Mouse (Mus musculus) lung, postnatal 36 days (tissue): ENCODE measurements around the gene A930018P22Rik.
"Not testable (repeated sequence)": the region's sequence is repeated elsewhere in the genome, so short reads cannot be mapped to it uniquely, and the experiment has no call there.

ENCODE experiments used
- DNase-seq: peaks from one replicate; pipeline ENCODE4 v3.0.0; 2022; ENCODE audit warnings: mixed read lengths

A930018P22Rik gene

DNA sequence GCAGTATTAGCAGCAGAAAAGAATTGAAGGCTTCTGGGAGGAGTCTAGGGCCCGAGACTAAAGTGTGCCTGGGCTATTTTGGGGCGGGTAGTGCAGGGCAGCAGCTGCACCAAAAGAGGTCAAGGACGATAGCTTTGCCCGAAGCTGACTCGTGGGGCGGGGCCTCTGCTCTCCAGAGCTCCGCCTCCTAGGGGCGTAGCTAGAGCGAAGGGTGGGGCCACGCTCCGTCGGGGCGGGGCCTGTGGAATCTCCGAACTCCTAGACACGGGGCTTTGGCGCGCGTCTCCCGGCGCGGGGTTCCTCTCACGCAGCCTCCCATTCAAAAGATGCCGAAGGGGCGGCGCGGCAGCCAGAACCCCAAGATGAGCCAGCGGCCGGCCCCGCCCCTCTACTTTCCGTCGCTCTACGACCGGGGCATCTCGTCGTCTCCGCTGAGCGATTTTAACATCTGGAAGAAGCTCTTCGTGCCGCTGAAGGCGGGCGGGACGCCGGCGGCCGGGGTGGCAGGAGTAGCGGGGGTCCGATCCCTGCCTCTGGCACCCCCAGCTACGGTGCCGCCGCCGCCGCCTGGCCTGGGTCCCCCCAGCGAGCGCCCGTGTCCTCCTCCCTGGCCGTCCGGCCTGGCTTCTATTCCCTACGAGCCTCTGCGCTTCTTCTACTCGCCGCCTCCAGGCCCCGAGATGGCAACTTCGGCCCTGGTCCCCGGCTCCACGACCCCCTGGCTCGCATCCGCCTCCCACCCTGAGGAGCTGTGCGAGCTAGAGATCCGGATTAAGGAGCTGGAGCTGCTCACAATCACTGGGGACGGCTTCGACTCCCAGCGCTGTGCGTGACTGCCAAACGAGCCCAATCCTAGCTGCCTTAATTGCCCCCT is at the start of gene A930018P22Rik:
A930018P22Rik (plus strand) TSS at position 265 of the 874 bp plus-strand sequence.
- peak; percentile 94 for DNase-seq

DNA sequence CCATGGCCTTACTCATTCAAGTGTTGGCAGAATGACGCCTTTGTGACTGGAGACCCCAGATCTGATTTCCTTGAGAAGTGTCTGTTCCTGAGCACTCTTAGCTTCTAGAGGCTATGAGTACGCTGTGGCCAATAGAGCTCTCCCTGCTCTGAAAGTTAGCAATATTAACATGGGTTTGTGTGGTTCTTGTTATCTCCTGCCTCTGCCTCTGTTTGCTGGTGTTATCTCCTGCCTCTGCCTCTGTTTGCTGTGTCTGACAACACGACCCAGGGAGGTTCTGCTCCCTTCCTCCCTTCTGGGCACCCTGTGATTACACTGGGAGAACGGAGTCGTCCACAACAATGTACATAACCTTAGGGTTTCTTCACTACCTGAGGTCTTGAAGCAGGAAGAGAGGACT is 44.3 kb upstream of the A930018P22Rik start:
- not testable (repeated sequence) for DNase-seq

DNA sequence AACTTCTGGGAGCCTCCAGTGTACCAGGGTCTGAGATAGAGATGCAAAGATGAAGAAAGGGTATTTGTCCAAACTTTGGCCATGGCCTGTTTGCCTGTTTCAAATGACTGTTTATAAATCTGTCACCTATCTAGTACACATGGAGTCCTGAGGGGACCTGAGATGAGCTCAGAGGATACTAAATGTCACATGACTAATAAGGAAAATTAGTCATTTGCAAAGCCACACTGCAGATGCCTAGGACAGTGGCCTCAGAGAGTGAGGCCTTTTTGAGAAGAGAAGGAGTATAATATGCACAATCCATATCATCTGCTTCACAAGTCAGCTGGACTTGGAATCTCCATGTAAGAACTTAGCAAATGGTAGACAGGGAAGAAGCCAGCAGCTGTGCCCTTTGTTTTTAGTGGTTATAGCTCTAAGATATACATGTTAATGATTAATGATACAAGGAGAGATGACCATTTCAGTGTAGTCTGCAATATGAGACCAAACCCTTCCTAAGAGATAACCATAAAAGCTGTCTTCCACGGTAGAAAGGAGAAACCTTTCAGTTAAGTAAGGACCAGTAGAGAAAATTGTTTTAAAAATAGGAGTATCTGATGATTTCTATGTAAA is 41.0 kb upstream of the A930018P22Rik start:
- DNase-seq: not testable (repeated sequence)

DNA sequence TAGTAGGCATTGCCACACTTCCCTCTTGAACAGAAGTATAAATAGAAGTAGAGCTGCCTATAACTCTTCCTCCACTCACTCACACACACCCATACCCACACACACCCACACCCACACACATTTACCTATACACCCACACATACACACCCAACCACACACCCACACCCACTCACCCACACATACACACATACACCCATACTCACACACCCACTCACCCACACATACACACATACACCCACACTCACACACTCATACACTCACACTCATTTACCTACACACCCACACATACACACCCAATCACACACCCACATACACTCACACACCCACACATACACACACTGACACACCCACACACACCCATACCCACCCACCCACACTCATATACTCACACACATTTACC is 40.1 kb upstream of the A930018P22Rik start:
- no peak for DNase-seq

DNA sequence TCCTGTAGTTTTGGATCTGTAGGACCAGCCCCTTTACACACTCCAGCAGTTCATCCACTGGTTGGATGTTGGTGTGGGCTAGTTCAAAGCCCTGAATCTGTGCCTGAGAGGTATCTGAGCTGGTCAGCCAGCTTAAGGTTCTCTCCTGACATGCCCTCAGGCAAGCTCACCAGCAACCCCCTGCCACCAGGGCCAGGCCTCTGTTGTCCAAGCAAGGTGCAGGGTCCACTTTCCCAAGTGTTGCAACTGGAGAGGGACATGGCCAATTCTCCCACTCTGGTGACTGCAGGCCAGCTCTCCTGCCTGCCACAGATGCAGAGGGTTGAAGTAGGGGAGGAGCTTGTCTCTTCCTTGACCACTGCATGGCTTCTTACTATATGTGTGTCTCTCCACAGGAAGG is 38.5 kb upstream of the A930018P22Rik start:
- not testable (repeated sequence) for DNase-seq

DNA sequence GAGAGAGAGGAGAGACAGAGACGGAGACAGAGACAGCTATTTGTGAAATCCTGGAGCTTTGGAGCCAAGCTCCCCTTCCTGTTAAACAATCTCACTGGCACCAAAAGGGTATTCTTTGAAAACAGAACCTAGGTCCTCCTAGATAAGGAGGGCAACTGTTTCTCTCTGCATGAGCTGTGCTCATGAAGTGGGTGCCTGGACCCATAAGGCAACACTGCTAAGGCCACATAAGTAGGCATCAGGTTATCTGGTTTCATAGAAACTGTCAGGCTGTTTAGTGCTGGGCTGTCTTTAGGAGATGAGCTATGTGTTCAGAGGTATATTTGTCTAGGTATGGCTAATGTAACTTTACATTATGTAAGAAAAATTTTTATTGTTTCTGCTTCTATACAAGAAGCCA is 35.0 kb upstream of the A930018P22Rik start:
- not testable (repeated sequence) for DNase-seq

DNA sequence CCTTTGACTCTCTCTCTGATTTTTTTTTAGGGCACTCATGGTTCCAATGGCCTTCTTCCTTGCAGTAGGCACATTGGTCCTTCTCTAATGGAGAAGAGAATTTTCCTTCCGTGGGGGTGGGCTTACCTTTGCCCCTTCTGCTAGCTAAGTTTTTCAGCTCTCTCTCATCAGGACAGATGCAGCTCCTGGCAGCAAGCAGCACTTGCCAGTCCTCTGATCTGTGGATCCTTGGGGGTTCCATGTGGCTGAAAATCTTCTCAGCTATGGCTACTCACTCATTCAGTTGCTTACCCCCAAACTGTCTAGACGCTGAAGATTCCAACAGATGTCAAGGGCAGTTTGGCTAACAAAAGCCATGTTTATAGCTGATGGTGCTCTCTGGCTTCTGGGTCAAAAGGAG is 29.3 kb upstream of the A930018P22Rik start:
- DNase-seq: no peak

DNA sequence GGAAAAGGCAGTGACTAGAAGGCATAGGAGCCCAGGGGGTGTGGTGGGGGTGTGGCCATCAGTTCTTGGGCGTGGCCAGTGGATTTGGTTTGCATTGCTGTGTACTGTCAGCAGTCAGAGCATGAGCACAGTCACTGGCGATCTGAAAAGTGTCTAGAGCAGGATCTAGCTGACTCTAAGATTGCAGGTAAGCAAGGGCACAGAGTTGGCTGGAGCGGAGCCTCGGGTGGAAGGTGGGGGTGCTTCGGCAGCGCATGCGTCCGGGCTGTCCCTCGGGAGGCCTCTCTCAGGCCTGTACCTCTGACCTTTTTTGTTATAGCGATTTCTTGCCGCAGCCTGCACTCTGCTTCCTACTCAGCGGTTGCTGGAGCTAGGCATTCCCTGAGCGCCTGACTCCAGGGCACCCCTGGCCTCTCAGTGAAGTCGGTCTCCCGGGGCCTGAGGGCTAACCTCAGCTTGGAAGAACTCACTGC is 26.8 kb upstream of the A930018P22Rik start, which contains the start of gene Cd59a:
Cd59a (plus strand) TSS at position 61 of the 473 bp plus-strand sequence.
- peak; percentile 92 for DNase-seq

DNA sequence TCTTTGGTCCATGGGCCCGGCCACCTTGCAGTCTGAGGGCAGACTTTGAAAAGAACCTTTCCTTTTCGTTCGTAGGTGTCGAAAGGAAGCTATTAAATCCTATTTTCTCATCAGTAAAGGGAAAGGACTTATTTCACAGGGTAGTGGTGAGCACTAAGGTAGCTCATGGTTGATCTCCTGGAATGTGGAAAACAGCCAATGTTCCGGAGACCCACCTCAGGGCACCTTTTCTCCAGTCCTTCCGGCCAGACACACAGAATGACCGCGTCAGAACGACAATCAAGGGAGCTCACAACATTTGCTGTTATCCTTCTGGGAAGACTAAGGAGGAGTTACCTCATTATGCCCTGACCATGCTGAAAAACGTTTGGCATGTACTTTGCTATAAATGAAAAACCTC is 26.3 kb upstream of the A930018P22Rik start:
- DNase-seq: no peak

DNA sequence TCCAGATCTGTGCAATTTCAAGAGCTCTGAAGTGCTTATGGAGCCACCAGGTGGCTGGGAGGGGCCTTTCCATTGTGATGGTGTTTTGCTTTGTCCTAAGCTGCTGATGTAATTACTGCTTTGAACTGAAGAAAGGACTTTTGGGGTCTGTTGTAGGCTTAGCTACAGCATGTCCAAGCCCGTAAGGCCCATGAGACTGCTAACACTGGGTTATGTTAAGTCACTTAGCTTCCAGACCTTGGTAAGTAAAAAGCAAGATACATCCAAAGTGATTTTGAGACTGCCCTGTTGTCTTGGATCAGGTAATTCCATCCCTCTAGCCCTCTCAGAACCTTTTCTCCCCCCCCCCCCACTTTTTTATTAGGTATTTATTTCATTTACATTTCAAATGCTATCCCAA is 25.8 kb upstream of the A930018P22Rik start:
- not testable (repeated sequence) for DNase-seq

DNA sequence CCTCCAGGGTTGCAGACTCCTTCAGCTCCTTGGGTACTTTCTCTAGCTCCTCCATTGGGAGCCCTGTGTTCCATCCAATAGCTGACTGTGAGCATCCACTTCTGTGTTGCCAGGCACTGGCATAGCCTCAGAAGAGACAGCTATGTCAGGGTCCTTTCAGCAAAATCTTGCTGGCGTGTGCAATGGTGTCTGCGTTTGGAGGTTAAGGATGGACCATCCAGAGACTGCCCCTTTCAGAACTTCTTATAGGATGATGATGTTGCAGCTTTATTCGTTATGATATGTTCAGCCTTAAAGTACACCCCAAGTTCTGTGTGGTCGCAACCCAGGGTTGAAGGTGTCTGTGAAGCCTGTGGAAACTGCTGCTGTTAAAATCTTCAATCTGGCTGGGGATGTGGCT is 25.2 kb upstream of the A930018P22Rik start:
- DNase-seq: not testable (repeated sequence)

DNA sequence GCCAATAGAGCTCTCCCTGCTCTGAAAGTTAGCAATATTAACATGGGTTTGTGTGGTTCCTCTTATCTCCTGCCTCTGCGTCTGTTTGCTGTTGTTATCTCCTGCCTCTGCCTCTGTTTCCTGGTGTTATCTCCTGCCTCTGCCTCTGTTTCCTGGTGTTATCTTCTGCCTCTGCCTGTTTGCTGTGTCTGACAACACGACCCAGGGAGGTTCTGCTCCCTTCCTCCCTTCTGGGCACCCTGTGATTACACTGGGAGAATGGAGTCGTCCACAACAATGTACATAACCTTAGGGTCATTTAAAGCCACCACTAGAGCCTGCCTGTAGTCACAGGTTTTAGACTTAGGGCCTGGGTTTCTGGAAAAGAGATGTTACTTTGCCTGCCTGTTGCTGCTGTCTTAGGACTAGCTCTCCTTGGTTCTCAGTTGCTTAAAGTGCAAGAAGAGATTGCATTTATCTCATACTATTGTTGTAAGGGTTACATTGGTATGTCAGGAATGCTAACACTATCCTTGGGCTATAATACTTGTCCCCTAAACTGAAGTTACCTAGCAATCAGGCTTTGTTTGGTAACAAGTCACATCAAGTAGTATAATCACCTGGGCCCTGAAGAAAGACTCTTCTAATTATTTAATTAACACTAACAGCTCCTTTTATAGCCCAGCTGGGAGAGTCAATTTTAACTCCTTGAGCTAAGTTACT is 23.9 kb upstream of the A930018P22Rik start:
- DNase-seq: no peak

DNA sequence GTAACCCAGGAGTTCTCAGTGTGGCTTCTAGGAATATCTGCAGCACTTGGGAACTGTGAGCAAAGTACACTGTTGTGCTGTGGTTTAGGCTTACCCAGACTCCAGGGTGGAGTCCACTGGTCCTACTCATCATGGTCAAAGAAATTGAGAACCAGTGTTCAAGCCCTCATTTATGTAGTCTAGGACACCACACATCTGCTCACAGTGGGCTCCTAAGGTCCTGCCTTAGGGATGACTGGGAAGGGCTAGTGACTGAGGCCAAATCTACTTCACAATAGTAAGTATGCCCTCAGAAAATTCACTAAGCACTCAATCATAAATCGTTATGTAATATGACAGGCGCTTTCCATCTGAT is 23.4 kb upstream of the A930018P22Rik start:
- DNase-seq: no peak

DNA sequence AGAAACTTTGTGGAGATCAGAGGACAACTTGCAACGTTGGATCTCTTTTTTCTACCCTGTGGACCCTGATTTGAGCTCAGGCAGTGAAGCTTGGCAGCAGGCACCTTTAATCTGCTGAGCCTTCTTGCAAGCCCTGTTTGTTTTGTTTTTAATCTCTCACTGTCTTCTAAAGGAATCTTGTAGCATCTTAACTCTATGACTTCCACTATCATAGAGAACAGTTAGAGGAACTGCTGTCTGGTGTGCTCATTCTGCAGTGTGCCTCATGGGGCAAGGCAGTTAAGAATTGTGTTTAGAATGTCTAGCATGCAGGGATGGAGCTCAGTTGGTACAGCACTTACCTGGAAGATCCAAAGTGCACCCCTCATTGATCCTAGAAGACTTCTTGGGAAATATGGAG is 22.6 kb upstream of the A930018P22Rik start:
- DNase-seq: no peak

DNA sequence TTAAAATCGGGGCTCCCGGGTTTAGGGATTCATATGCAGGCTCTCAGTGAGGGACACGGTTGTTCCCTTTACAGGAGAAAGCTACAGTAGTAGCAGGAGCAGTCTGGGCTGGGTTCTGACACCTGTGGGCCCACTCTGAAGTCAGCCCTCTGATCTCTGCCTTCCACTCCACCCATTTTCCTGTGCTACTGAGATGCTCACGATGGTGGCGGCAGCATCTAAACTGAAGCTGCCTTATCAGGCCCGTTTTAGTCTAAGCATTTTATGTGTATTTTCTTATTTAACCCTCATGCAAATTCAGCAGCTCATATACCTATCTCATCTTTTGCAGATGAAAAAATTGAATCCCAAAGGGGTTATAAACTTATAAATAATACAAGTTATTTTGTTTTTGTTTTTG is 17.8 kb upstream of the A930018P22Rik start:
- DNase-seq: no peak

DNA sequence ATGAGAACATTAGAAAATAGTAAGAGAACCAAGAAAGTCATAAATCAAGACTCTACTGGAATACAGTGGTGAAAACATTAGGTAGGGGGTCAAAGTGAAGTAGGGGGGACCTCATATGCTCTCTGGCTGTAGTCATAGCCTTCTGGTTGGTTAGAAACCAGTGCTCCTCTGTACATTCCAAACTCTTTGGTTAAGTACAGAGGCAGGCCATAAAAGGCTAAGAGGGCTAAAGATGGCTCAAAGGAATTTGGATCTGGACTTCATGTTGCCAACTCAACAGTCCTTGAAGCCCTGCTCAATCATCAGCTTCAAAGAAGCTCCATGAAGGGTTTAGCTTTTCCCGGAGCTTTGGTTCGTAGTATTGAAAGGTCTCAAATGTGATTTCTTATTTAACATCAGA is 13.5 kb upstream of the A930018P22Rik start:
- DNase-seq: not testable (repeated sequence)

DNA sequence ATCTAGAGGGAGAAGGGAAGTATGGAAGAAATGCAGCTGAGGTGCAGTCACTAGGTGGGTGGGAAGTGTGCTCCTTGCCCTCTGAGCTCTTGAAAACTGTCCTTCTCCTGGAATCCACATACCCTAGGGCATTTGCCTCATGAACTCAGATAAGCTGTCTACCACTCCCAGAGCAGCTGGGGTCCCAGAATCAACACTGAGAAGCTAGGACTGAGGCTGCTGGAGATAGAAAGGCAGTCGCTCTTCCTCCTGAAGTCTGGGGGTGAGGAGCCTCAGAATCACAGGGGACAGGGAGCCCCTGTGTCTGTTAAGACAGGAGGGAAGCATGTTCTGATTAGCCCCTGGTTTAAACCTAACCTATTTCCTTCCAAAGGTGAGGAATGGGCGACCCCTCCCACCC is 13.0 kb upstream of the A930018P22Rik start:
- DNase-seq: no peak

DNA sequence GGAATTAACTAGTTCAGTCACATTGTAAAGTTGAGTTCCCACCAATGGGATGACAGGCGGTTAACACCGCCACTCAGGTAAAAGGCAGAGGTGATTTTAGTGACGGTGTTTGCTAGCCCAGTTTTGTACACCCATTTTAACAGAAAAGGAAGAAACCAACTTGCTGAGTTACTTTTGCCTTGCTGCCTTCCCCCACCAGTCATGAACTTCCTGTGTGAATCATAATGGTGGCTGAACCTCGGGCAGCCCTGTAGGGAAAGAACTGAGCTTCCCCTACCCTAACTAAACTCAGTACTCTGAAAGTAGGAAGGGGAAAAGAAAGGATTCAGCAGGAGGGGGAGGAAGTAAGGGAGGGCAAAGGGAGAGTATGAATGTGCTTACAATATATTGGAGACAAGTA is 12.5 kb upstream of the A930018P22Rik start:
- no peak for DNase-seq

DNA sequence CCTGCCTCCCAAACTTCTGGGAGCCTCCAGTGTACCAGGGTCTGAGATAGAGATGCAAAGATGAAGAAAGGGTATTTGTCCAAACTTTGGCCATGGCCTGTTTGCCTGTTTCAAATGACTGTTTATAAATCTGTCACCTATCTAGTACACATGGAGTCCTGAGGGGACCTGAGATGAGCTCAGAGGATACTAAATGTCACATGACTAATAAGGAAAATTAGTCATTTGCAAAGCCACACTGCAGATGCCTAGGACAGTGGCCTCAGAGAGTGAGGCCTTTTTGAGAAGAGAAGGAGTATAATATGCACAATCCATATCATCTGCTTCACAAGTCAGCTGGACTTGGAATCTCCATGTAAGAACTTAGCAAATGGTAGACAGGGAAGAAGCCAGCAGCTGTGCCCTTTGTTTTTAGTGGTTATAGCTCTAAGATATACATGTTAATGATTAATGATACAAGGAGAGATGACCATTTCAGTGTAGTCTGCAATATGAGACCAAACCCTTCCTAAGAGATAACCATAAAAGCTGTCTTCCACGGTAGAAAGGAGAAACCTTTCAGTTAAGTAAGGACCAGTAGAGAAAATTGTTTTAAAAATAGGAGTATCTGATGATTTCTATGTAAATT is 11.3 kb upstream of the A930018P22Rik start:
- not testable (repeated sequence) for DNase-seq

DNA sequence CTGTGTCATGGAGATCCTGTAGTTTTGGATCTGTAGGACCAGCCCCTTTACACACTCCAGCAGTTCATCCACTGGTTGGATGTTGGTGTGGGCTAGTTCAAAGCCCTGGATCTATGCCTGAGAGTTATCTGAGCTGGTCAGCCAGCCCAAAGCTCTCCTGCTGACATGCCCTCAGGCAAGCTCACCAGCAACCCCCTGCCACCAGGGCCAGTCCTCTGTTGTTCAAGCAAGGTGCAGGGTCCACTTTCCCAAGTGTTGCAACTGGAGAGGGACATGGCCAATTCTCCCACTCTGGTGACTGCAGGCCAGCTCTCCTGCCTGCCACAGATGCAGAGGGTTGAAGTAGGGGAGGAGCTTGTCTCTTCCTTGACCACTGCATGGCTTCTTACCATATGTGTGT is 9.0 kb upstream of the A930018P22Rik start:
- DNase-seq: not testable (repeated sequence)

DNA sequence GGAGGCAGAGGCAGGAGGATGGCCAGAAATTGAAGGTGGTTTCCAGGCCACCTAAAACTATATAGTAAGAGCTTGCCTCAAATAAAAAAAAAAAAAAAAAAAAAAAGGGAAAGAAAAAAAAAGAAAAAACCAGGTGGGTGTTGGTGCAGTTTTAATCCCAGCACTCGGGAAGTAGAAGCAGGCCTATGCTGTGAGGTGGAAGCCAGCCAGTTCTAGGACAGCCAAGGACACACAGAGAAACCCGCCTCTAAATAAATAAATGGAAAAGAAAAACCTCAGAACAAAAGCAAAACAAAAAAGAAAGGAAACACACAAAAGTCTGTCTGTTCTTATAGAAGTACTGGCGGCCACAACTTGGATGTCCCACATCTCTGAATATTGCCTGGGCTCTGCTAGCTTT is 7.7 kb upstream of the A930018P22Rik start:
- DNase-seq: no peak

DNA sequence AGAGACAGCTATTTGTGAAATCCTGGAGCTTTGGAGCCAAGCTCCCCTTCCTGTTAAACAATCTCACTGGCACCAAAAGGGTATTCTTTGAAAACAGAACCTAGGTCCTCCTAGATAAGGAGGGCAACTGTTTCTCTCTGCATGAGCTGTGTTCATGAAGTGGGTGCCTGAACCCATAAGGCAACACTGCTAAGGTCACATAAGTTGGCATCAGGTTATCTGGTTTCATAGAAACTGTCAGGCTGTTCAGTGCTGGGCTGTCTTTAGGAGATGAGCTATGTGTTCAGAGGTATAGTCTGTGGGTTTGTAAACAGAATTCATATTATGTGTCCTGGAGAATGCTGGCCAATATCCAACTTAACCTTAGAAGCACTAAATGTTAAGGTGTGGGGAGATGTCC is 5.4 kb upstream of the A930018P22Rik start:
- not testable (repeated sequence) for DNase-seq

DNA sequence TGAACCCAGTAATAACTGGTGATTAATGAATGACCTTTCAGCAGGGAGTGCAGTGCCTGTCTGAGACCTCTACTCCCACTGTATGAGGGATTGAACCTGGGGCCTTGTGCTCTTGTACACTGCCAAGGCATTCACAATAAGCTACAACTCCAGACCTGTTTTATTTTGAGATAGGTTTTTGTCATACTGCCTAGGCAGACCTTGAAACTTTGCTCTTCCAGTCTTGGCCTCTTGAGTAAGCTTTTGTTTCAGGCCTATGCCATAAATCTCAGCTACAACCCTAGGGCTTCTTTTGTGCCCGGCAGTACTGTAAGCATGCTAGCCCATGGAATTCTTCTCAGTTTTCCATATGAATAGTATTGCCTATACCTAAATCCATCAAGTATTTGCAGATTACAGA is 3.5 kb upstream of the A930018P22Rik start:
- DNase-seq: no peak
